Mouse (Mus musculus): ENCODE measurements at regions not wholly inside any gene's neighbourhood (a gene's known extent, or its start where the extent isn't known, plus 50 kb on each side); places are given as distances from the start of the nearest gene placed in this dataset.

GRCm38 (mm10) chr12:109272101-109272500 lies 180.5 kb upstream of the Dlk1 start:
- DNase-seq, result no peak

GRCm38 (mm10) chr12:109314850-109315249 lies 137.8 kb upstream of the Dlk1 start:
- DNase-seq, result peak; percentile 8

GRCm38 (mm10) chr12:109325986-109326385 lies 126.6 kb upstream of the Dlk1 start:
- DNase-seq, result no peak

GRCm38 (mm10) chr12:109371327-109371726 lies 81.3 kb upstream of the Dlk1 start:
- DNase-seq, result no peak

DNA sequence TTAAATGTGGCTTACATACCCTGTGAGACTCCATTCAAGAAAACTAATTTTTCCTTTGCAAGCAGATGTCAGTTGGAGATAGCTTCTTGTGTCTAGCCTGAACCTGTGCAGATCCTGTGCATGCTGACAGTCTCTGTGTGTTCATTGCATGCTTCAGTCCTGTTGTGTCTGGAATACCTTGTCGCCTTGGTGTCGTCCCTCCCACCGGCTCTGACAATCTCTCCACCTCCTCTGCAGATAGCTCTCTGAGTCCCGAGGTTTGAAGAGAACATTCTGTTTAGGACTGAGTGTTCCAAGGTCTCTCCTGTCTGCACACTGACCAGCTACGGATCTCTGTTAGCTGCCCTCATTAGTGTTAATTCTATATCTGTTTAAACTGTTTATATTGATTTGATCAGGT lies 66.8 kb upstream of the Dlk1 start:
- no peak for DNase-seq

GRCm38 (mm10) chr12:109388791-109389190 lies 63.8 kb upstream of the Dlk1 start:
- no peak for DNase-seq

DNA sequence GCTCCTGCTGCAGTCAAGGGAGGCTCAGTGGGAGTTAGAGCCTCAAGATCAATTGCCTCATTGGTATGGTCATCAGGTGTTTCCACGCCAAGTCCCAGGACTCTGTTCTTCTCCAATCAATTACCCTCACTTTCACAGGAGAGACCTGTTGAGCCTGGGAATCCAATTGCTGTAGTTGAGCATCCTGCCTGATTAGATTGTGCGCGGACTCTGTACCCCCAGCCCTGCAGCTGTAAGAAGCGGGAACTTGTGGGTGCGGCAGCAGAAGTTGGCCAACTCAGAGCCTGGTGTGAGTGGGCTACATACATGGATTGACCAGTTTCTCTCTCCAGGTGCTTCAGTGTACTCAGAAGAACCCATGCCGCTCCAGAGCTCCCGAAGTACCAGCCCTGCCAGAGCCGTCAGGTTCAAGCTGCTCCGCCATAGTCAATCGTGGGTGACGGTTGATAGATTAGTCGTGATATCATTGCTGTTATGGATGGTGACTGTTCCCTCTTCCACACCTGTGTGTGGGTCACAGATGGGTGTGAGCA lies 62.2 kb upstream of the Dlk1 start:
- DNase-seq, result no peak

DNA sequence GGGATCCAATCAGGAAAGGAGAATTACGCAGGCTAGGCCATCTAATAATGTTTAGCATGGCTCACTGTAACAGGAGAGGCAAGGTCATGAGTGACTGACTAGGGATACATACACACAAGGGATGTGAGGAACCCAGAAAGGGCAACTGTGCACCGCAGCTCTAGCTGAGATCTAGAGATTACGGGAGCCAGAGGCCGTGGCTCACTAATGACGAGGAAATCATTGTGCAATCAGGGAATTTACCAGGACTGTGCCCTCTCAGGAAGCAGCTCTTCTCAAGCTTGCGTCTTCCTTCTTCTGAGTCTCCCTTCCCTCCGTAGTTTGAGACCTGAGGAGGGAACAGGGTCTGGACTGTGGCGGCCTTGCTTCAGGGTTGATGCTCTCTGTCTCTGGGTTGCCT lies 61.6 kb upstream of the Dlk1 start:
- DNase-seq, result no peak

DNA sequence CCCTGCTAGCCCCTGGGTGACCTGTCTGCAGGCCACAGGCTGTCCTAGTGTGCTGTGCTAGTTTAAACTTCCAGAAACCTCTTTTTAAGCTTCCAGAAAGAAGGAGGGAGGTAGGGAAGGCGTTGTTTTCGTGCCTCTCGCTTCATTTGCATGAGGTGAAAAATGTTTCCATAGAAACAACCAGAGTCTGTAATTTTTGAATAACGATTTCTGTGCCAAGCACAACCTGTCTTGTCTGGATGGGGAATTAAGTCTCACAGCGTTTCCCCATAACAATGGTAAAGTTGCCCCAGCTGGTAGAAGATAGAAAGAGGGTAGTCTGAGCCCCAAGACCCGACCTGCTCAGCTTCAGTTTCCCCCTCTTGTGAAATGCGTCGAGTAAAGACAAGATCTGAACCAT lies 59.3 kb upstream of the Dlk1 start:
- no peak for DNase-seq

GRCm38 (mm10) chr12:109393795-109394194 lies 58.8 kb upstream of the Dlk1 start:
- peak; percentile 63 for DNase-seq

DNA sequence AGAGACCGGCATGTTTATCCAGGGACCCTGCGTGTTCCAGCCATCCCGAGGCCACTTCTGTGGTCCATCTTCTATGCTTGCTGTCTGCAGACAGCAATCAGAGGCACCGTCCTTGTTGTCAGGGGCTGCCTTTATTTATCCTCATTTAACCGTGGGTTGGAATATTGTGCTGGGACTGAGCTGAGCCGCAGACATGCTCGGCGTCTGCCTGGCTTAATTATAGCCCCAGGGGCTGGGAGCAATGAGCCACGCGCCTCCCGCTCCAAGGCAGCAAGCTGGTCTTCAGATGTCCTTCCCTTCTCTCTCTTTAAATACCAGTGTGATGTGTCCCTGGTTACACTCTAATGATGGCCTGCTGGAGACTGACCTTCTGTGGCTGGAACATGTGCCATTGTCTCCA lies 58.2 kb upstream of the Dlk1 start:
- DNase-seq, result no peak

- DNase-seq, result no peak
Observed at GRCm38 (mm10) chr12:109396614-109397013, 56.0 kb upstream of the Dlk1 start.

DNA sequence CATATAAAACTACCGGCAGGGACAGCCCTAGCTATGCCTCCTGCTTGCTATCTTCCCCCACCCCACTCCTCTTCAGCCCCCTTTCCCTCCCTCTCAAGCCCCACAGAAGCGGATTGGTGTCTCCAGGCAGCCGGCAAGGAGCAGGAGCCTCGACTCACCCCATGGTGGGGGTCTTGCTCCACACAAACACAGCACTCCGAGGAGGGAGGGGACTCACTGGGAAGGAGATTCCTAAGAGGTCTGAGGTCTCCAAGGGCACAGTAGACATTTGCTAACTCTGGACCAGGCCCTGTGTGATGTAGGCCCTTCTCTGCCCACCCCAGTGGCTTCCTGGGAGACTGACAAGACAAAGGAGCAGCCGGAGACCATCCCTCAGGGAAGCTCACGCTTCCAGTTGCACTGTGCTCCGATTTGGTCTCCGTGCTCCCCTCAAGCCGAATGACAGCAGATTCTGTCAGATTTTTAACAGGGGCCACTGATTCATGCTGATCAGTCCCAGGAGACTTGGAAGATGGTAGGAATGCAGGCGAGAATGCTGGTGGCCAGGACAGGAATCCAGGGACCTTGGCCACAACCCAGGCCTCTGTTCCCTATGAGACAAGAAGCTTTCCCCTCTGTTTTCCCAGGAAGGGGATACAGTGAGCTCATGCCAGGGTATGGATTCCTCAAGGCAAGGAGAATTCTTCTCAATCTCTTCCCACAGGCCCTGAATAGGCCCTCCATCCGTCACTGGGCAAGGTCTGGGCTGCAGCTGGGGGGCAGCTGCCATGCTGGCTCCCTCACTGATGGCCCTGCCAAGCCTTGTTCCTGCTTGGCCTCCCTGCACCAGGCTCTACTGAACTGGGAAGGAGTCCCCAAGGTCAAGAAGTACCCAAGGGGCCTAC lies 55.2 kb upstream of the Dlk1 start:
- no peak for DNase-seq

DNA sequence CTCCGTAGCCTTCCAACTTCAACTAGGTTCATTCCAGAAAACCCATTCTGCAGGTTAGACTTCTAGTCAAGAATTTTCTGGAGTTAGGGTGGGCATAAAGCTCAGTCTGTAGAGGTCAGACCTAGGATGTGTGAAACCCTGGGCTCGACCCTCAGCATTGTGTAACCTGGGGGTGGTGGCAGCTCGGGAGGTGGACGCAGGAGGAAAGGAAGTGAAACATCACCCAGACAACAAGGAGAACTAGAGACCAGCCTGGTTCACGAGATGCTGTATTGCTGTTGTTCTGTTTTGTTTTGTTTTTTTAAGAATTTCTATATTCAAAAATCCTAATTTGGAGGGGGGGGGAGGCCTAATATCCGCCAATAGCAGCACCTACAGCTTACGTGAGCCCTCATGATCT lies 54.1 kb upstream of the Dlk1 start:
- no peak for DNase-seq

DNA sequence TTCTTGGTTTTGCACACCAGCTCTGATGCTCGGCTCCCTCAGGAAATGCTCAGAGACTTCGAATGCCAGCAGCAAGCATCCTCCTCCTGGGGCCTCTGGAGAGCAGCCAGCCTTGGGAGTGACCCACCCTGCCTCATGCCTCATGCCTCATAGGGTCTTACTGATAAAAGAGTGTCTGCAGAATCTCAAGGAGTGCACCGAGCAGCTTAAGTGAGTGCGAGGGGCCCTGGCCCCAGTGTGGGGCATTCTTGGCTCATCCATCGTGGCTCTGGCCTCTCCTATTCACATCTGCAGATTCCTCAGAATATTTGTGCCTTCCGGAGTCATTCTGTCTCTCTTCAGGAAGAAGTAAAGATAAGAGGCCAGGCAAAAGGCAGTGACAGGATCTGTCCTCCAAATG lies 53.7 kb upstream of the Dlk1 start:
- no peak for DNase-seq

GRCm38 (mm10) chr12:109399591-109399990 lies 53.0 kb upstream of the Dlk1 start:
- no peak for DNase-seq

- DNase-seq, result no peak
Observed at GRCm38 (mm10) chr12:109400041-109400440, 52.6 kb upstream of the Dlk1 start.

- peak; percentile 11 for DNase-seq
Observed at GRCm38 (mm10) chr12:109400936-109401586, 51.6 kb upstream of the Dlk1 start.

- DNase-seq, result no peak
Observed at GRCm38 (mm10) chr12:109401696-109402095, 50.9 kb upstream of the Dlk1 start.

GRCm38 (mm10) chr12:109402226-109402625 lies 50.4 kb upstream of the Dlk1 start:
- DNase-seq, result no peak
